Mouse (Mus musculus): ENCODE measurements at regions not wholly inside any gene's neighbourhood (a gene's known extent, or its start where the extent isn't known, plus 50 kb on each side); places are given as distances from the start of the nearest gene placed in this dataset.

DNA sequence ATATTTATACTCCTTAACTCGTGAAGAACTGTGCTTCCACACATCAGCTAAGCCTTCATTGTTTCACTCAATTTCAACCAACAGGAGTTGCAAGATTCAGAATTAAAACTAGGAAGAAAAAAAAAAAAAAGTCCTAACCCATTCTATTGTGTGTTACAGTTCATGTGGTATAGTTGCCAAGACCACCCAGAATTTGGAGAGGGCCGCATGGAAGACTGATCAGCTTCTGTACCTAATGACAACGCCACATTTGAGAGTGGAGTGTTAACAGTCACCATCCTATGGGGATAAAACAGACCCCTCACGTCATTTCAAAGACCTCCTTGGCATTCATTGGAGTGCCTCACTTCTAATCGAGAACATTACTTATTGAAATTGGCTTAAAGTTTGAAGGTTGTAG, 418.1 kb upstream of the Atp11b start:
- no peak for DNase-seq (ENCODE audit: low spot score)
- WGBS, result 65% methylated on average over 5 of the region's 5 CpGs
- H3K27ac ChIP-seq (replicated peaks), result no peak overlapping the region
- H3K4me3 ChIP-seq, result no peak overlapping the region
- H3K36me3 ChIP-seq (replicated peaks), result no peaks in the 10 kb centered on the region
- peaks cover 29% of the 10 kb centered on the region for H3K4me1 ChIP-seq
- H3K9me3 ChIP-seq, result no peaks in the 10 kb centered on the region
- no peaks in the 10 kb centered on the region for H3K27me3 ChIP-seq (replicated peaks; ENCODE audit: low read depth, poor library complexity, severe bottlenecking)

DNA sequence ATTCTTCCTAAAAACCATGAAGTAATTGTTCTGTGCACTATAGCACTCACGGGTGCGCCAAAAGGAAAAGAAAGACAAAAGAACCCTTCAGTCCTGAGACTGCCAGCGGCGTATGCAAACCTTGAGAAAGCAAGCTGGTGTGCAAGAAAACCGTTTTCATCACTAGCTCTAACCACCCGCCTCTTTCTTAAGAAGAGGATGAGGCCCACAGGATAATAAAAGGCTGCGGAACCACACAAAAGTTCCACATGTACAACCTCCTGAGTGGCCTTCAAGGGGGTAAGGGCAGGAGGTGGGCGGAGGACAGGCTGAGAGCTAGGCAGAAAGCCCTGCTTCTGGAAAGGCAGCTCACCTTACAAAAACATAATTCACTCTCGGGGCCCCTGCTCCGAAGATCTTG, 413.4 kb upstream of the Atp11b start:
- Histone ChIP-seq H3K27me3 (replicated peaks; ENCODE audit: low read depth, poor library complexity, severe bottlenecking) (0 out of 2 replicates have a peak, but pooled peaks cover 3% of the 10 kb centered on the region), H3K4me1 (peaks cover 44% of the 10 kb centered on the region), H3K9me3 (no peaks in the 10 kb centered on the region), H3K27ac (replicated peaks) (peak overlapping the region; percentile 89), H3K36me3 (replicated peaks) (no peaks in the 10 kb centered on the region), H3K4me3 (peak overlapping the region; percentile 57)
- DNase-seq (ENCODE audit: low spot score), result no peak
- WGBS, result 2% methylated on average over 10 of the region's 10 CpGs

- peaks cover 44% of the 10 kb centered on the region for H3K4me1 ChIP-seq
- no peaks in the 10 kb centered on the region for H3K9me3 ChIP-seq
- H3K36me3 ChIP-seq (replicated peaks), result no peaks in the 10 kb centered on the region
- peak overlapping the region; percentile 57 for H3K4me3 ChIP-seq
- DNase-seq (ENCODE audit: low spot score), result peak; percentile 90
- WGBS, result under 1% methylated on average over 22 of the region's 22 CpGs
- H3K27me3 ChIP-seq (replicated peaks; ENCODE audit: low read depth, poor library complexity, severe bottlenecking), result 0 out of 2 replicates have a peak, but pooled peaks cover 3% of the 10 kb centered on the region
- H3K27ac ChIP-seq (replicated peaks), result peak overlapping the region; percentile 89
These were observed 412.7 kb upstream of the Atp11b start for GRCm38 (mm10) chr3:35340935-35341800.

- Histone ChIP-seq H3K27ac (replicated peaks) (peak overlapping the region; percentile 89), H3K36me3 (replicated peaks) (no peaks in the 10 kb centered on the region), H3K4me3 (peak overlapping the region; percentile 57), H3K27me3 (replicated peaks; ENCODE audit: low read depth, poor library complexity, severe bottlenecking) (0 out of 2 replicates have a peak, but pooled peaks cover 3% of the 10 kb centered on the region), H3K9me3 (no peaks in the 10 kb centered on the region), H3K4me1 (peaks cover 44% of the 10 kb centered on the region)
- 2% methylated on average over 9 of the region's 9 CpGs for WGBS
- peak; percentile 38 for DNase-seq (ENCODE audit: low spot score)
These were observed 412.1 kb upstream of the Atp11b start for GRCm38 (mm10) chr3:35341840-35342239.

DNA sequence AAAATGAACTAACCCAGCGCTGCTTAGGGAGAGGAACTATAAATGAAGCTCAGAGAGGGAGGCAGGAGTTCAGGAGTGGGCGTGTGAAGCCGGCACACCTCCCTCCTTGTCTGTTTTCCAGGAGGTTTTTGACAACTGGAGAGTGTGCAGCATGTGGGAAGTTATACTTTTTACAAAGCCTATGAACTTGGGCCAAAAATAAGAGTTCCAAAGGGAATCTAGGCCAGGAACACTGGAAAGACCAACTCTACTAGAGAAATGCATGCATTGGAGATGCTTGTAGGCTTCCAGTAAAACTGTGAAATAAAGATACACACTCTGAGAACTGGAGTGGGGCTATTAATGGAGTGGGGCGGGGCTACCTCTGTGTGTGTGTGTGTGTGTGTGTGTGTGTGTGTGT, 411.3 kb upstream of the Atp11b start:
- H3K4me1 ChIP-seq, result peaks cover 44% of the 10 kb centered on the region
- no peak overlapping the region for H3K4me3 ChIP-seq
- 64% methylated on average over 4 of the region's 4 CpGs for WGBS
- peak overlapping the region; percentile 89 for H3K27ac ChIP-seq (replicated peaks)
- H3K9me3 ChIP-seq, result no peaks in the 10 kb centered on the region
- no peaks in the 10 kb centered on the region for H3K36me3 ChIP-seq (replicated peaks)
- no peak for DNase-seq (ENCODE audit: low spot score)
- 0 out of 2 replicates have a peak, but pooled peaks cover 3% of the 10 kb centered on the region for H3K27me3 ChIP-seq (replicated peaks; ENCODE audit: low read depth, poor library complexity, severe bottlenecking)

DNA sequence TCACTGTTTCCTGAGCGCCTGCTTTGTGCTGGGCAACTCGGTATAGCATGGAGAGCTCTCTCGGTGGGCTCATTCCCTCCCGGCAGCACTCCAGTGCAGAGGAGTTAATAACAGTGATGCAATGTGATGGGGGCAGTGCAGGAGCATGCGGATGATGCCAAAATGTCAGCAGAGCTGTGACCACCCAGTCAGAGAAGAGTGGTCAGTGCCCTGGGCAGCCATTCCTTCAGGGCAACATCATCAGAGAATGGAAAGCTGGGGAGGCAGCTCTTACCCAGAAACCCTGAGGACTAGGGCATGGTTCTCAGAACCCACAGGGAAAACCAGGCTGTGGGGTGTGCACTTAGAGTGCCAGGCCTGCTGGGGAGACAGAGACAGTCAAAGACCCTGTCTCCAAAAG, 410.0 kb upstream of the Atp11b start:
- Histone ChIP-seq H3K27ac (replicated peaks) (peak overlapping the region; percentile 61), H3K36me3 (replicated peaks) (no peaks in the 10 kb centered on the region), H3K27me3 (replicated peaks; ENCODE audit: low read depth, poor library complexity, severe bottlenecking) (0 out of 2 replicates have a peak, but pooled peaks cover 3% of the 10 kb centered on the region), H3K4me3 (no peak overlapping the region), H3K4me1 (peaks cover 50% of the 10 kb centered on the region), H3K9me3 (no peaks in the 10 kb centered on the region)
- no peak for DNase-seq (ENCODE audit: low spot score)
- WGBS, result 70% methylated on average over 5 of the region's 5 CpGs

DNA sequence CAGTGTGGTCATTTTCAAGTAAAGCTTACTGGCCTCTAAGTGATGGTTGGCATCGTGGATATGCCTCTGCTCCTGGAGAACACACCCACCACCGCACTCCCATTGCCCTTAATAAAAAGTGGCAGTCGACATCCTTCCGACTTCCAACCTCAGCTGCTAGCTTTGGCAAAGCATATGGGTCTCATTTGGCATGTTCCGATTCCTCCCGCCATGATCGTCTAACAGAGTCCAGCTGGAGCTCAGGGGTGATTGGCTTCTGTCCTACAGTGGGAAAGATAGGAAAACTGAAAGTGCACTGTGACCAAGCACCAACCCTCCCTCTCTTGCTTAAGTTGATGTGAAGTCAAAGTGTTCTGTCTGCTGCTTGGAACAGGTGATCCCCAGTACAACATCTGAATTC, 404.8 kb upstream of the Atp11b start:
- DNase-seq (ENCODE audit: low spot score), result peak; percentile 54
- 42% methylated on average over 7 of the region's 7 CpGs for WGBS
- Histone ChIP-seq H3K27ac (replicated peaks) (peak overlapping the region; percentile 35; the same call in 1 of the 2 replicates), H3K4me3 (no peak overlapping the region), H3K27me3 (replicated peaks; ENCODE audit: low read depth, poor library complexity, severe bottlenecking) (no peaks in the 10 kb centered on the region), H3K9me3 (no peaks in the 10 kb centered on the region), H3K4me1 (peaks cover 35% of the 10 kb centered on the region), H3K36me3 (replicated peaks) (no peaks in the 10 kb centered on the region)

GRCm38 (mm10) chr3:35353442-35353841, 400.5 kb upstream of the Atp11b start:
- Histone ChIP-seq H3K27ac (replicated peaks) (no peak overlapping the region), H3K36me3 (replicated peaks) (no peaks in the 10 kb centered on the region), H3K27me3 (replicated peaks; ENCODE audit: low read depth, poor library complexity, severe bottlenecking) (no peaks in the 10 kb centered on the region), H3K4me1 (peaks cover 29% of the 10 kb centered on the region), H3K4me3 (no peak overlapping the region), H3K9me3 (no peaks in the 10 kb centered on the region)
- 92% methylated on average over 9 of the region's 9 CpGs for whole genome bisulfite sequencing
- DNase-seq (ENCODE audit: low spot score), result no peak

DNA sequence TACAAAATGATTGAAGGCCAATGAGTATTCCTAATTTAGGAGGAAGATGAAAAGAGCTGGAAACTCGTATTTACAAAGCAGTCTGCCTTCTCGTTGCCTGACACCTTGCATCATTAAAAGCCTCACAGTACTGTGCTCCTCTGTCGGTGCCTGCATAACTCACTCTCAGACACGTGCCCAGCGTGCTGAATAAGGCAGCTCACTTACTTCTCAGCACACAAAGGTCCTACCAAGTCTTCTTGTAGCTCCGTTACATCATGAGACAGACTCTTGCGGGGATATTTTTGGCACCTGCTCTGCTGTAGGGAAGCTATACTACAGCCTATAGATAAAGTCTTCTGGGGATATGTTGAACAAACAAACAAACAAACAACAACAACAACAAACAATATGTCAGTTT, 400.0 kb upstream of the Atp11b start:
- DNase-seq (ENCODE audit: low spot score), result no peak
- Histone ChIP-seq H3K4me1 (peaks cover 24% of the 10 kb centered on the region), H3K9me3 (no peaks in the 10 kb centered on the region), H3K27ac (replicated peaks) (no peak overlapping the region), H3K36me3 (replicated peaks) (no peaks in the 10 kb centered on the region), H3K4me3 (no peak overlapping the region), H3K27me3 (replicated peaks; ENCODE audit: low read depth, poor library complexity, severe bottlenecking) (no peaks in the 10 kb centered on the region)
- WGBS, result 79% methylated on average over 7 of the region's 7 CpGs

DNA sequence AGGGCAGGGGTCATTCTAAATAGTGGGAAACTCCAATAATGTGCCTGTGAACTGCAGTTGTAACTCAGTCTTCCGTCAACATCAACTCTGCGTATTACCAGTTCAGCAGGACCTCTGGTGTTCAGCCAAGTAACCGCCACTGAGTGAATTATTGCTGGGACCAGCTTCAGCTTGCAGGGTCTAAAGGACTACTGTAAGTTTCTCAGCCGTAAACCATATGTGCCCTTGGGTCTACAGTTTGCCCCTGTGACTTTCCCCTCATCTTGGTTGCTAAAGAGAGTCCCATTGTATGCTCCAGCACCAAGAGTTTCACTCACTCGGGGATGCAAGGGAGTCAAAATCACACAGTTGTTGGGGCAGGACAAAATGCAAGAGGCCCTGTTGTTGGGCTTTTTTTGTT, 399.6 kb upstream of the Atp11b start:
- Histone ChIP-seq H3K27me3 (replicated peaks; ENCODE audit: low read depth, poor library complexity, severe bottlenecking) (no peaks in the 10 kb centered on the region), H3K27ac (replicated peaks) (no peak overlapping the region), H3K36me3 (replicated peaks) (no peaks in the 10 kb centered on the region), H3K9me3 (no peaks in the 10 kb centered on the region), H3K4me3 (no peak overlapping the region), H3K4me1 (peaks cover 20% of the 10 kb centered on the region)
- DNase-seq (ENCODE audit: low spot score), result no peak
- WGBS, result 79% methylated on average over 5 of the region's 5 CpGs

- no peak for DNase-seq (ENCODE audit: low spot score)
- H3K4me1 ChIP-seq, result peaks cover 8% of the 10 kb centered on the region
- no peaks in the 10 kb centered on the region for H3K9me3 ChIP-seq
- no peak overlapping the region for H3K4me3 ChIP-seq
- no peak overlapping the region for H3K27ac ChIP-seq (replicated peaks)
- no peaks in the 10 kb centered on the region for H3K36me3 ChIP-seq (replicated peaks)
- no peaks in the 10 kb centered on the region for H3K27me3 ChIP-seq (replicated peaks; ENCODE audit: low read depth, poor library complexity, severe bottlenecking)
- 85% methylated on average over 15 of the region's 15 CpGs for WGBS
These were observed 396.8 kb upstream of the Atp11b start for GRCm38 (mm10) chr3:35357111-35357510.

GRCm38 (mm10) chr3:35358541-35358940, 395.4 kb upstream of the Atp11b start:
- H3K27ac ChIP-seq (replicated peaks), result no peak overlapping the region
- no peak for DNase-seq (ENCODE audit: low spot score)
- H3K36me3 ChIP-seq (replicated peaks), result no peaks in the 10 kb centered on the region
- WGBS, result 80% methylated on average over 6 of the region's 6 CpGs
- peaks cover 12% of the 10 kb centered on the region; the same call in 1 of the 2 replicates for H3K4me1 ChIP-seq
- no peaks in the 10 kb centered on the region for H3K27me3 ChIP-seq (replicated peaks; ENCODE audit: low read depth, poor library complexity, severe bottlenecking)
- H3K9me3 ChIP-seq, result no peaks in the 10 kb centered on the region
- H3K4me3 ChIP-seq, result no peak overlapping the region

GRCm38 (mm10) chr3:35359288-35359687, 394.6 kb upstream of the Atp11b start:
- no peaks in the 10 kb centered on the region for H3K36me3 ChIP-seq (replicated peaks)
- no peaks in the 10 kb centered on the region for H3K27me3 ChIP-seq (replicated peaks; ENCODE audit: low read depth, poor library complexity, severe bottlenecking)
- no peak overlapping the region for H3K4me3 ChIP-seq
- WGBS, result 63% methylated on average over 8 of the region's 8 CpGs
- DNase-seq (ENCODE audit: low spot score), result no peak
- H3K9me3 ChIP-seq, result no peaks in the 10 kb centered on the region
- H3K4me1 ChIP-seq, result peaks cover 12% of the 10 kb centered on the region; the same call in 1 of the 2 replicates
- no peak overlapping the region for H3K27ac ChIP-seq (replicated peaks)
